Mouse (Mus musculus): Measurements from ENCODE around the gene Gm13290. TPM values are rescaled to one million over a fixed set of nuclear protein-coding genes. Genes with fewer than 3 reads are reported as not detected.
"Not testable (repeated sequence)": the region's sequence is repeated elsewhere in the genome, so short reads cannot be mapped to it uniquely, and the experiment has no call there.

Gene Gm13290
- total RNA-seq (2012; rRNA removed) (not detected in 2 replicates), total RNA-seq (2014; rRNA removed) (not detected in 2 replicates), polyA plus RNA-seq (2012; ENCODE audit: insufficient read length, low read depth) (not detected in 2 replicates)

- H3K79me2 ChIP-seq (replicated peaks; ENCODE audit: control insufficient read depth, extremely low read depth, insufficient read depth, poor library complexity, severe bottlenecking); H3K4me3 ChIP-seq (replicated peaks in 1 of 3; ENCODE audit: low read depth in 2 of 3, low read length in 2 of 3, poor library complexity in 1 of 3); H3K27me3 ChIP-seq (replicated peaks); DNase-seq (ENCODE audit: extremely low read depth); H3K9me3 ChIP-seq (replicated peaks; ENCODE audit: low read length); H3K36me3 ChIP-seq (replicated peaks in 1 of 2; ENCODE audit: control insufficient read depth in 1 of 2, insufficient read depth in 1 of 2, low read length in 1 of 2); H3K4me1 ChIP-seq (ENCODE audit: control insufficient read depth in 1 of 2, insufficient read depth in 2 of 2); H3K9ac ChIP-seq (ENCODE audit: insufficient read depth, low read depth); in situ Hi-C loops (cut with MboI; ENCODE audit: low pct_ligation_motif_present, low pct_unique_long_range_greater_than_20kb, low sequenced_read_pairs); H3K27ac ChIP-seq (ENCODE audit: insufficient read depth, low read depth); dilution Hi-C loops (cut with MboI; ENCODE audit: extremely low pct_ligation_motif_present, extremely low pct_unique_long_range_greater_than_20kb, low sequenced_read_pairs): not testable (repeated sequence)
- 0 out of 2 replicates have a peak within 1 kb of the TSS, but pooled peaks have one; percentile 24 for H3K4me2 ChIP-seq (ENCODE audit: insufficient read depth, low read depth, poor library complexity, severe bottlenecking)
Observed at GRCm38 (mm10) chr4:88773534-88773933, at the start of gene Gm13290. Gene Gm13290, plus strand, starts transcription at chr4:88773834.

- TF ChIP-seq HCFC1 (IDR thresholded peaks at IDR 0.05; ENCODE audit: low read depth, low read length) (no peak), KAT2A (IDR thresholded peaks at IDR 0.05; ENCODE audit: insufficient replicate concordance, low read length) (no peak), SMC3 (IDR thresholded peaks at IDR 0.05; ENCODE audit: low read depth, low read length) (no peak), E2F4 (IDR thresholded peaks at IDR 0.05; ENCODE audit: insufficient replicate concordance, low read depth, low read length) (no peak), MAX (IDR thresholded peaks at IDR 0.05; ENCODE audit: low read length) (no peak), MXI1 (IDR thresholded peaks at IDR 0.05; ENCODE audit: low read depth, low read length) (no peak), NELFE (IDR thresholded peaks at IDR 0.05; ENCODE audit: low read depth, low read length) (no peak), JUN (IDR thresholded peaks at IDR 0.05; ENCODE audit: insufficient read depth, low read depth, low read length) (no peak), ZKSCAN1 (IDR thresholded peaks at IDR 0.05; ENCODE audit: borderline replicate concordance, low read depth, low read length) (no peak), MAZ (IDR thresholded peaks at IDR 0.05; ENCODE audit: low read depth, low read length) (no peak), SIN3A (IDR thresholded peaks at IDR 0.05; ENCODE audit: low read length) (no peak), TCF12 (IDR thresholded peaks at IDR 0.05; ENCODE audit: low read depth, low read length) (no peak), UBTF (IDR thresholded peaks at IDR 0.05; ENCODE audit: low read depth, low read length) (no peak), ELF1 (IDR thresholded peaks at IDR 0.05; ENCODE audit: low read depth, low read length) (no peak), POLR2A (IDR thresholded peaks at IDR 0.05; ENCODE audit: low read depth, low read length) (no peak)
- H3K9ac ChIP-seq (ENCODE audit: insufficient read depth, low read depth) = no peak overlapping the region
Observed at GRCm38 (mm10) chr4:88726727-88727126, 46.9 kb upstream of the Gm13290 start.

More at GRCm38 (mm10) chr4:88726727-88727126, 46.9 kb upstream of the Gm13290 start:
- H3K27ac ChIP-seq (ENCODE audit: insufficient read depth, low read depth) = no peak overlapping the region
- H3K4me2 ChIP-seq (ENCODE audit: insufficient read depth, low read depth, poor library complexity, severe bottlenecking) = 0 out of 2 replicates have a peak overlapping the region, but pooled peaks have one; percentile 35
- no peak for DNase-seq (ENCODE audit: extremely low read depth)
- H3K4me1 ChIP-seq (ENCODE audit: control insufficient read depth in 1 of 2, insufficient read depth in 2 of 2) = peaks cover 3 to 10% of the 10 kb centered on the region in 2 experiments; a peak in 2 of 4 replicates
- H3K4me3 ChIP-seq (replicated peaks in 1 of 3; ENCODE audit: low read depth in 2 of 3, low read length in 2 of 3, poor library complexity in 1 of 3) = no peak overlapping the region
- no peaks in the 10 kb centered on the region for H3K9me3 ChIP-seq (replicated peaks; ENCODE audit: low read length)
- peaks cover 2% of the 10 kb centered on the region for H3K79me2 ChIP-seq (replicated peaks; ENCODE audit: control insufficient read depth, extremely low read depth, insufficient read depth, poor library complexity, severe bottlenecking)
- in situ Hi-C loops (cut with MboI; ENCODE audit: low pct_ligation_motif_present, low pct_unique_long_range_greater_than_20kb, low sequenced_read_pairs) = no loop called here
- H3K27me3 ChIP-seq (replicated peaks) = peaks cover 9% of the 10 kb centered on the region
- dilution Hi-C loops (cut with MboI; ENCODE audit: extremely low pct_ligation_motif_present, extremely low pct_unique_long_range_greater_than_20kb, low sequenced_read_pairs) = no loop called here
- H3K36me3 ChIP-seq (replicated peaks in 1 of 2; ENCODE audit: control insufficient read depth in 1 of 2, insufficient read depth in 1 of 2, low read length in 1 of 2) = no peaks in the 10 kb centered on the region

All from CH12.LX (cell line).